Mouse (Mus musculus) hindbrain, embryonic 12.5 days (tissue): ENCODE data around the gene Blcap. TPM values are rescaled to one million over a fixed set of nuclear protein-coding genes. Genes with fewer than 3 reads are reported as not detected.

ENCODE experiments used
- ATAC-seq: fragments of 200-750 bp; cut with Nextera tagmentation; 2 replicates; pipeline ENCODE4 v1.8.0; 2017; ENCODE audit warnings: moderate TSS enrichment; ENCODE audit not compliant: low FRiP score
- H3K27ac ChIP-seq: fragments of 300-500 bp; sonication (generic); 2 replicates; pipeline ENCODE4 v1.5.1; 2016; ENCODE audit warnings: mild to moderate bottlenecking
- H3K27me3 ChIP-seq: fragments of 300-500 bp; sonication (generic); 2 replicates; pipeline ENCODE4 v1.6.1; 2016; ENCODE audit warnings: mild to moderate bottlenecking
- H3K36me3 ChIP-seq: fragments of 300-500 bp; sonication (generic); 2 replicates; pipeline ENCODE4 v1.6.1; 2016; ENCODE audit warnings: mild to moderate bottlenecking
- H3K4me1 ChIP-seq: fragments of 300-500 bp; sonication (generic); 2 replicates; pipeline ENCODE4 v1.6.1; 2016
- H3K4me2 ChIP-seq: fragments of 300-500 bp; sonication (generic); replicated peaks from 2 replicates; pipeline ENCODE4 v1.6.1; 2016; ENCODE audit warnings: mild to moderate bottlenecking
- H3K4me3 ChIP-seq: fragments of 300-500 bp; sonication (generic); 2 replicates; pipeline ENCODE4 v1.5.1; 2016; ENCODE audit warnings: mild to moderate bottlenecking
- H3K9ac ChIP-seq: fragments of 300-500 bp; sonication (generic); 2 replicates; pipeline ENCODE4 v1.6.1; 2016; ENCODE audit warnings: mild to moderate bottlenecking, moderate library complexity
- H3K9me3 ChIP-seq: fragments of 300-500 bp; sonication (generic); replicated peaks from 2 replicates; pipeline ENCODE4 v1.6.1; 2016; ENCODE audit warnings: mild to moderate bottlenecking
- WGBS: fragments of 180-500 bp; shearing (Covaris S2); methylation state at CpG from one replicate; pipeline ENCODE4 v1.1.7; 2016; 5-methylcytosine and 5-hydroxymethylcytosine counted together
- microRNA-seq: library from miRNA; unstranded; fragments of <30 nt; microRNA quantifications from one replicate; pipeline ENCODE4, GENCODE M21; 2017
- polyA plus RNA-seq: library from polyadenylated mRNA; unstranded; fragments of >200 nt; fragmentation: Nextera tagmentation; extraction: Ambion mirVana; gene quantifications from 2 replicates; pipeline ENCODE4 v1.2.1, GENCODE M21; 2016

Blcap gene
- polyA plus RNA-seq, 1 experiment from 2014 or later, result 140 TPM

DNA sequence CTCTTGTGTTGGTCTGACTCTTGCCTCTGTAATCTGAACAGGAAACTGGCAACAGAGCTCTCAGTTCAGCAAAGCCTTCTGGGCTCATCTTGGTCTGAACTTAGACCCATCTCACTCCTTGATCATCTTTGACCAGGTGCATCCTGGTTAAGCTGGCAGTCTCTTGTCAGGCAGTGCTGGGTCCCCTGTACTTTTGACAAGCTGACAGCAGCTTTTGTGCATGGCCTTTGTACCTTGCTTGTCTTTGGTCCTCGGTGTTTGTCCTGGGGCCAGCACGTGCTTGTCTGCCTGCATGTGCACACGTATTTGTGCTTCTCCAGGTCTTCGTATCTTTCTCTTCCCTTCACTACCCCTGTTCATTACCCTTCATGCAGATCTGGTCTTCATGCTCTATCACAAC lies 61.0 kb downstream of the Blcap start:
- 79% methylated on average over 4 of the region's 4 CpGs for WGBS
- H3K36me3 ChIP-seq, result no peaks in the 10 kb centered on the region
- no peak for ATAC-seq
- H3K4me1 ChIP-seq, result peaks cover 53% of the 10 kb centered on the region
- H3K27me3 ChIP-seq, result peaks cover 7% of the 10 kb centered on the region; the same call in 1 of the 2 replicates
- H3K9me3 ChIP-seq, result no peaks in the 10 kb centered on the region
- H3K4me2 ChIP-seq, result no peak overlapping the region
- no peak overlapping the region for H3K27ac ChIP-seq
- H3K4me3 ChIP-seq, result no peak overlapping the region
- no peak overlapping the region for H3K9ac ChIP-seq

- no peaks in the 10 kb centered on the region for H3K9me3 ChIP-seq
- no peaks in the 10 kb centered on the region for H3K36me3 ChIP-seq
- no peak for ATAC-seq
- WGBS, result 85% methylated on average over 5 of the region's 5 CpGs
- no peak overlapping the region for H3K4me3 ChIP-seq
- H3K27me3 ChIP-seq, result peaks cover 7% of the 10 kb centered on the region; the same call in 1 of the 2 replicates
- no peak overlapping the region for H3K9ac ChIP-seq
- no peak overlapping the region for H3K4me2 ChIP-seq
- H3K4me1 ChIP-seq, result peaks cover 44% of the 10 kb centered on the region
- no peak overlapping the region for H3K27ac ChIP-seq
Measured at GRCm38 (mm10) chr2:157509182-157509581, 61.9 kb downstream of the Blcap start.

GRCm38 (mm10) chr2:157506779-157507178 lies 64.3 kb downstream of the Blcap start:
- no peak overlapping the region for H3K4me3 ChIP-seq
- ATAC-seq, result peak; percentile 33; the same call in 1 of the 2 replicates
- H3K4me1 ChIP-seq, result peaks cover 39% of the 10 kb centered on the region
- H3K9me3 ChIP-seq, result no peaks in the 10 kb centered on the region
- H3K27ac ChIP-seq, result peak overlapping the region; percentile 23
- peaks cover 7% of the 10 kb centered on the region; the same call in 1 of the 2 replicates for H3K27me3 ChIP-seq
- H3K36me3 ChIP-seq, result no peaks in the 10 kb centered on the region
- peak overlapping the region; percentile 34 for H3K4me2 ChIP-seq
- 17% methylated on average over 14 of the region's 14 CpGs for WGBS
- H3K9ac ChIP-seq, result peak overlapping the region; percentile 4; the same call in 1 of the 2 replicates

Small RNA genes within 50 kb of the gene (microRNA-seq; reads per million reads assigned to microRNA genes)
- 7.9 reads per million, percentile 18 among the genes with 10 or more reads in this experiment for gene Gm23134

Other genes with a start within 250 kb of the Blcap start
- 0.46 and 2.8 TPM in 2 replicates for gene Ghrh, start 223.8 kb downstream of the Blcap start, polyA plus RNA-seq
- 72.4 and 73.9 TPM in 2 replicates for gene Manbal, start 203.7 kb downstream of the Blcap start, polyA plus RNA-seq
- 33.6 and 35.1 TPM in 2 replicates for gene Src, start 152.8 kb downstream of the Blcap start, polyA plus RNA-seq
- gene Nnat, start 11.2 kb downstream of the Blcap start, polyA plus RNA-seq, result 3,841 and 3,900 TPM in 2 replicates
- gene Ctnnbl1, start 166.1 kb upstream of the Blcap start, polyA plus RNA-seq, result 82.3 and 83.7 TPM in 2 replicates